Mouse (Mus musculus) layer of hippocampus, adult 9-10 months (tissue): ENCODE measurements at regions not wholly inside any gene's neighbourhood (a gene's known extent, or its start where the extent isn't known, plus 50 kb on each side); places are given as distances from the start of the nearest gene placed in this dataset.
A peak's percentile ranks its signal among the peaks of the same experiment; 100 is the strongest.

ENCODE experiments used
- DNase-seq: peaks from one replicate; pipeline ENCODE4 v3.0.0; 2022; ENCODE audit warnings: low spot score

DNA sequence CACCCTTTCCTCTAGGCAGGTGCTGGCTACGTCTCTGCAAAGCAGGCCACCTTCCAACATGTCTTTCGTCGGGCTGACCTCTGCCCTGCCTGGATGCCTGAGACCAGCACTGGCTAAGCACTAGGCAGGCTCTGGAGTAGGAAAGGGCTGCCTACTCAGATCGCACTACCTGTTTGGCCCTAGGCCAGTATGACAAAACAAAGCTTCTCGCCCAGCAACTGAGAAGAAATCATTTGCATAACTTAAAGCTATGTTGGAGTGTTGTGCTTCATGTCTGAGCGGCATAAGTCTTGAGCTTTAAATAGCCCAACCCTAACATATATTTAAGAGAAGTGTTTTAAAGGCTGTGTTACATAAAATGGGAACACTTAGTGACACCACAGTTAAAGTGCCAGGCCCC, 189.9 kb upstream of the Acvr2a start:
- no peak for DNase-seq

- DNase-seq: no peak
Measured at GRCm38 (mm10) chr2:48624461-48624860, 189.4 kb upstream of the Acvr2a start.

GRCm38 (mm10) chr2:48627011-48627410, 186.9 kb upstream of the Acvr2a start:
- peak; percentile 37 for DNase-seq

DNA sequence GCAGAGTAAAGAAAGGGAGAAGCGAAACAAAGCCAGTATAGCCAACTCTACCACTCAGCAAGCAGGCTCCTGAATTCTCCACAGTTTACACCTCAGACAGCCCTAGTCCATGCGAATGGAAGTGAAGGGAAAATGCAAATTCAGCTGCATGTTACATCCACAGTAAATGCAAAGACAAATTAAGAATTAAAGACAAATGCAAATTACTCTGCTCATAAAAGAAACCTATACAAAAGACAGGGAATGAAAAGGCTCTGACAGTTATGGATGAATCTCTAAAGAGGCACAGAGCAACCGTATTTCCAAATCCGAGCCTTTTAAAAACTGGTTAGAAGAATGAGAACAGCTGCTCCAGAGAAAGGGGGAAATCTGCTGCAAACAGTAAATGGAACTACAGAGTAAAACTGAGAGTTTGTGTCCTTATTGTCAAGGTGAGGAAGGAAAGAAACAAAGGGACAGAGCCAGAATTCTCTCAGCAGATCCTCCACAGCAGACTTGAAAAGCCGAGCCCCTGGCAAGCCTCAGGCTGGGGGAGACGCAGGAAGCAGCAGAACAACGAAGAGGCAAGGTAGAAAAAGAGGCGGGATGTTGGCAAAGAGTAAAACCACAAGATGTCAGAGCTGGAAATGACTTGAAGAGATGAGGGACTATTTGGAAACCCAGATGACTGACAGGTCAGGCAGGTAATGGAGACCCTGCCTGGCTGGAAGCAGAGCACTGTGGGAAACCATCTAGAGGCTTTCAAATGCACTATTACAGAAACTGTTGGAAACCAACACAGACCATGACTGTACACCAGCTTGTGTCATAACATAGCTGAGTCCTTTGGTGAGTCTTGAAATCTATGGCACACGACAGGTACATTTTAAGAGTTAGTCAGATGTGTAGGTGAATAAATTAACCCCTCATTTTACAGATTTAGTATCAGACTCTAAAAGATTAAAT, 184.5 kb upstream of the Acvr2a start:
- no peak for DNase-seq

GRCm38 (mm10) chr2:48634456-48635174, 179.3 kb upstream of the Acvr2a start:
- no peak for DNase-seq

- no peak for DNase-seq
Measured at GRCm38 (mm10) chr2:48636108-48636507, 177.8 kb upstream of the Acvr2a start.

- DNase-seq: no peak
Measured at GRCm38 (mm10) chr2:48644114-48644513, 169.8 kb upstream of the Acvr2a start.

GRCm38 (mm10) chr2:48650281-48650680, 163.6 kb upstream of the Acvr2a start:
- DNase-seq: no peak

GRCm38 (mm10) chr2:48661222-48661621, 152.7 kb upstream of the Acvr2a start:
- no peak for DNase-seq

GRCm38 (mm10) chr2:48665103-48665502, 148.8 kb upstream of the Acvr2a start:
- no peak for DNase-seq

GRCm38 (mm10) chr2:48689098-48689497, 124.8 kb upstream of the Acvr2a start:
- no peak for DNase-seq

DNA sequence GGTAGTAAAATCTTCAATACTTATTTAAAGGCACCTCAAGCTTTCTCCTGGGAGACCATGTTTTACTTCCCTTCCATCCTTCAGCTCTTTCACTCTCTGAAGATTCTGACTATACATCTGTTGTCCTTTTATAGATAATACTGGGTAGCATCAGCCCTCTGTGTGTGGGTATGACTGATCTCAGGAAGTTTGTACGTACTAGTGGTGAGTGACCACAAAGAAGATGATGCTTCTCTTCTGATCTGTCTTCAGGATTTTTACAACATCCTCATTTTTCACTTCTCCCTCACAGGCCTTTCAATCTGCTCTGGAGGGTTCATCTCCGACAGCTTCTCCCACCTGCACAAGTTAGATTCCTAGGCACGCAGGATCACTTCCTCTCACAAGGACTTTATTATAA, 119.4 kb upstream of the Acvr2a start:
- DNase-seq: no peak

DNA sequence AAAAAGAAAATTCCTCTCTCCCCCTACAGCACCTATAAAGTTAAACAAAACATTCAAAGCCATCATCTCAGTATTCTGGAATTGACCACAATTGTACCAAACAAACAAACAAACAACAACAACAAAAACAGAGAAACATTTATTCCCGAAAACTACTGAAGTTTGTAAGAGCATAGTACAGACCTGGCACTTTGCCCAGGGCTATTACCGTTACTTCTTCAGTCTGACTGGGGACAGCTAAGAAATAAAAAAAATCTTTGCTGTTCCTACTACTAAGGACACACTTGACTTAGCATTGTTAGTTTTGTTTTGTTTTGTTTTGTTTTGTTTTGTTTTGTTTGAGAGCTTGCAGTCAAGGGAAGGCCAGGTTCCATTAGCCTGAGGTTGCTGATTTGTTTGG, 113.0 kb upstream of the Acvr2a start:
- DNase-seq: no peak

- DNase-seq: no peak
Measured at GRCm38 (mm10) chr2:48705103-48705804, 108.7 kb upstream of the Acvr2a start.

- DNase-seq: no peak
Measured at GRCm38 (mm10) chr2:48705805-48706150, 108.1 kb upstream of the Acvr2a start.

GRCm38 (mm10) chr2:48706188-48706587, 107.7 kb upstream of the Acvr2a start:
- no peak for DNase-seq

DNA sequence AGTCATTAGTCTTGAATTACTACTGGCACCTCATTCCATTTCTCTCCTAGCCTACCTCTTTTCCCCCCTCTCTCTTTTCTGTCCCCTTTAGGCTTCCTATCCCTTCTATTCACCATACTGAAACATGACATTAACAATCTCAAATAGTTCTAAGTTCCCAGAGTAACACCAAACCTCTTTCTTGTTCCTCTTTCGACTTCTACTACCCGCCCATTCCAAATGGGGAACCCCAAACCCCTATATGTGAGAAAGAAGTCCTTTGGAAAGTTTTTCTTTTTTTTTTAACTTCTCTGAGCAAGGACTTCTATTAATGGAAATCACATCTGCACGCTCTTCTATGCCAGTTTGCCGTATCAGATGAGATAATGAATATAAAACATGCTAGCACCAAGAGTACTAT, 97.7 kb upstream of the Acvr2a start:
- DNase-seq: no peak

GRCm38 (mm10) chr2:48717770-48718169, 96.1 kb upstream of the Acvr2a start:
- no peak for DNase-seq

DNA sequence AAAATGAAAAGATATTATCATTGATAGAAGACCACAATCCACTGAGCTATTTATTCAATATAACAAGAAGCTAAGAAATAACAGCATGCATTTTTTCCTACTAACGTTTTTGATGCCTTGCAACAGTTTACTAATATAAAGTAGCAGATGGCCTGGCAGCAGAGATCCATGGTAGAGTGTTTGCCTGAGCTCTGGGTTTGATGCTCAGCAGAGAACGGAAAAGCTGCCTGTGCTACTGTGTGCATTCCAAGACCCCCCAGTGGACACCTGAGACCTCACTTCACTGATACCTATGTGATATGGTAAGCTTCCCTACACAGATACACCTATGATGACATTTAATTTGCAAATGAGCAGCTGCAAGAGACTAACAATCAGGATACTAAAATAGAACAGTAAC, 95.6 kb upstream of the Acvr2a start:
- DNase-seq: no peak

DNA sequence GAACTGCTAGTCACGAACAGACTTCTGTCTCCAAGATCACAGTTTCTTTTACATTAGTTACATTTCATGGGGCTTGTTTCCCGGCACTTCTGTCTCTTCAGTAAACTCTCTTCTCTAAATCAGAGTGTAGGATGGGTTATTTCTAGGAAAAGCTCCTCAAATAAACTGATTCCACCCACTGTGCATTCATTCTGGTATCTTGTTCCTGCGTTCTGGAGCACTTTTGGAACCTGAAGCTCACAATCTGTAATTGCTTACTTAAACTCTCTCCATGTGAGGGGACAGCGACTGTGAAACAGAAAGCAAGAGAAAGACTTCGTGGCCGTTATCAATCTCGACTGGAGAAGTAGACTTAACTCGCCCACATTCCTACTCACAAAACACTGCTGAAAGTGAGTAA, 83.1 kb upstream of the Acvr2a start:
- DNase-seq: no peak

DNA sequence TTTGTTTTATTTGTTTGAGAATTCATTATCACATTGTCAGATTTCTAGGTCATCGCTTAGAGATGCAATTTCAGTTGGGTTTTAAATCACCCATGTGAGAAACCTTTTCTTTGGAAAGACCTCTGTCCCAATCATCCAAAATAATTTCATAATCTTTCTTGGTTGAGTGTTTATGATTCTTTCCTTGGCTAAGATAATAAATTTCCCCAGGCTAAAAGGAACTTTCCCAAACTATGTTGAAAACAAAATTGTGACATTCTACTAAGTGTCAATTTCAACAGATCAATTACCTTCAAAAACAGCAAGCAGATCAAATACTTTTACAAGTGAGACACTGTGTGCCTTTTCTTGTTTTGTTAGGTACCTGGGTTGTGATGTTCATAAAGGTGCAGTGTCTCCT, 80.0 kb upstream of the Acvr2a start:
- no peak for DNase-seq

DNA sequence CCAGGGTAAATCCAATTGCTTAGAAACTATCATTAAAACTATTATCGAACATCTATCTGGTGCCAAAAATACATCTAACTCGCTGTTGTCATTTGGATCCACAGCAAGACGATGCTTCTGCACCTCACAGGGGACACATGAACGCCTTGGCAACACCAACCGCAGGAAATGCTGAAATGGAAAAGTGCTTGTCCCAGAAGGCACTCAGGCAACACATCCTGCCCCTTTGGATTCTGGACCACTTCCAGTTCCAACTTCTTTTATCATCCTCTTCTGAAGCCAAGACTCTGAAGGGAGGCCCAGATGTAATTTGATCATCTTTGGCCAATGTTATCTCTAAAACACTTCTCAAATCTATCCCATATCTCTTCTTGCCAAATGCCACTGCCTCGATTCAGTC, 79.4 kb upstream of the Acvr2a start:
- no peak for DNase-seq

- no peak for DNase-seq
Measured at GRCm38 (mm10) chr2:48736312-48736711, 77.6 kb upstream of the Acvr2a start.
